Mouse (Mus musculus): ENCODE results near the gene Msh5.

GRCm38 (mm10) chr17:34998526-34999430 lies 47.8 kb downstream of the Msh5 start:
- no peak for TF ChIP-seq POLR2A (IDR thresholded peaks at IDR 0.05; ENCODE audit: low read depth, low read length)
- TF ChIP-seq CTCF (conservative IDR thresholded peaks at IDR 0.05; ENCODE audit: insufficient read depth, insufficient read length, low read depth, low read length), result no peak

Data from kidney, adult 2 months (tissue).